Mouse (Mus musculus) neural tube, embryonic 15.5 days (tissue): ENCODE results near the gene Spc24. TPM values are rescaled to one million over a fixed set of nuclear protein-coding genes. Genes with fewer than 3 reads are reported as not detected.
A peak's percentile ranks its signal among the peaks of the same experiment; 100 is the strongest.

ENCODE experiments used
- microRNA-seq: library from miRNA; unstranded; fragments of <30 nt; microRNA quantifications from one replicate; pipeline ENCODE4, GENCODE M21; 2017
- polyA plus RNA-seq: library from polyadenylated mRNA; unstranded; fragments of >200 nt; fragmentation: Nextera tagmentation; extraction: Ambion mirVana; gene quantifications from 2 replicates; pipeline ENCODE4 v1.2.1, GENCODE M21; 2015

Gene Spc24
- polyA plus RNA-seq, 1 experiment from 2014 or later, result 17.2 TPM

Small RNA genes lying within 50 kb of the gene (microRNA-seq; reads per million reads assigned to microRNA genes)
- 3.5 reads per million, percentile 13 among the genes with 10 or more reads in this experiment for gene Mir7083

Other genes starting within 250 kb of the Spc24 start
- gene AB124611, start 234.1 kb downstream of the Spc24 start, polyA plus RNA-seq, result 2.3 and 3.9 TPM in 2 replicates
- 33.7 and 36.1 TPM in 2 replicates for gene Carm1, start 213.4 kb downstream of the Spc24 start, polyA plus RNA-seq
- 51.1 and 54.4 TPM in 2 replicates for gene Timm29, start 167.6 kb downstream of the Spc24 start, polyA plus RNA-seq
- gene Yipf2, start 167.5 kb downstream of the Spc24 start, polyA plus RNA-seq, result 24.5 and 27.0 TPM in 2 replicates
- 110 and 111 TPM in 2 replicates for gene Smarca4, start 144.1 kb downstream of the Spc24 start, polyA plus RNA-seq
- gene Ldlr, start 36.8 kb downstream of the Spc24 start, polyA plus RNA-seq, result 15.3 and 23.1 TPM in 2 replicates
- gene Kank2, start 38.4 kb upstream of the Spc24 start, polyA plus RNA-seq, result 4.9 and 7.4 TPM in 2 replicates
- gene Angptl8, start 75.2 kb upstream of the Spc24 start, polyA plus RNA-seq, result 0.42 and 1.1 TPM in 2 replicates
- 14.0 and 22.5 TPM in 2 replicates for gene Dock6, start 92.3 kb upstream of the Spc24 start, polyA plus RNA-seq
- gene Rab3d, start 157.9 kb upstream of the Spc24 start, polyA plus RNA-seq, result 23.6 and 24.7 TPM in 2 replicates
- gene Ccdc159, start 167.2 kb upstream of the Spc24 start, polyA plus RNA-seq, result 8.9 and 10.0 TPM in 2 replicates
- 52.8 and 54.6 TPM in 2 replicates for gene Tmem205, start 167.3 kb upstream of the Spc24 start, polyA plus RNA-seq
- 86.4 and 100 TPM in 2 replicates for gene Plppr2, start 176.7 kb upstream of the Spc24 start, polyA plus RNA-seq
- 9.5 and 10.8 TPM in 2 replicates for gene Swsap1, start 195.5 kb upstream of the Spc24 start, polyA plus RNA-seq
- gene Epor, start 203.2 kb upstream of the Spc24 start, polyA plus RNA-seq, result 1.0 and 2.2 TPM in 2 replicates
- 1.6 and 4.6 TPM in 2 replicates for gene Rgl3, start 229.1 kb upstream of the Spc24 start, polyA plus RNA-seq
- gene Ccdc151, start 242.3 kb upstream of the Spc24 start, polyA plus RNA-seq, result 4.0 and 4.5 TPM in 2 replicates
- gene Prkcsh, start 242.5 kb upstream of the Spc24 start, polyA plus RNA-seq, result 93.8 and 99.4 TPM in 2 replicates